Mouse (Mus musculus) testis, adult 2 months (tissue): ENCODE data around the gene Manba.

Source experiments
- CTCF ChIP-seq: fragments of 200-500 bp; IDR thresholded peaks from 2 replicates; pipeline ENCODE4 v1.5.1; 2012; ENCODE audit warnings: low read depth, mild to moderate bottlenecking, inconsistent platforms, low read length, moderate library complexity; ENCODE audit not compliant: control insufficient read depth, insufficient read depth, insufficient replicate concordance
- POLR2A ChIP-seq: fragments of 200-500 bp; IDR thresholded peaks from 2 replicates; pipeline ENCODE4 v1.6.1; 2012; ENCODE audit warnings: low read depth, mild to moderate bottlenecking, inconsistent platforms, low read length, moderate library complexity; ENCODE audit not compliant: control insufficient read depth

GRCm38 (mm10) chr3:135610221-135610620, 124.8 kb downstream of the Manba start:
- TF ChIP-seq CTCF (no peak), POLR2A (no peak)
